Mouse (Mus musculus): ENCODE results near the gene Adgrv1.

Gene Adgrv1

GRCm38 (mm10) chr13:81424002-81424401 lies 209.0 kb downstream of the Adgrv1 start:
- DNase-seq (ENCODE audit: low spot score), result no peak

- DNase-seq (ENCODE audit: low spot score), result no peak
Measured at GRCm38 (mm10) chr13:81407881-81408460, 225.0 kb downstream of the Adgrv1 start.

- no peak for DNase-seq (ENCODE audit: low spot score)
Measured at GRCm38 (mm10) chr13:81402826-81403225, 230.1 kb downstream of the Adgrv1 start.

- DNase-seq (ENCODE audit: low spot score), result no peak
Measured at GRCm38 (mm10) chr13:81402191-81402590, 230.8 kb downstream of the Adgrv1 start.

- no peak for DNase-seq (ENCODE audit: low spot score)
Measured at GRCm38 (mm10) chr13:81401742-81402141, 231.2 kb downstream of the Adgrv1 start.

GRCm38 (mm10) chr13:81385597-81386362 lies 247.2 kb downstream of the Adgrv1 start:
- DNase-seq (ENCODE audit: low spot score), result peak; percentile 14

- no peak for DNase-seq (ENCODE audit: low spot score)
Measured at GRCm38 (mm10) chr13:81381835-81382234, 251.1 kb downstream of the Adgrv1 start.

GRCm38 (mm10) chr13:81370801-81371456 lies 262.0 kb downstream of the Adgrv1 start:
- no peak for DNase-seq (ENCODE audit: low spot score)

GRCm38 (mm10) chr13:81370196-81370595 lies 262.8 kb downstream of the Adgrv1 start:
- no peak for DNase-seq (ENCODE audit: low spot score)

- DNase-seq (ENCODE audit: low spot score), result no peak
Measured at GRCm38 (mm10) chr13:81369564-81369963, 263.4 kb downstream of the Adgrv1 start.

GRCm38 (mm10) chr13:81368987-81369386 lies 264.0 kb downstream of the Adgrv1 start:
- no peak for DNase-seq (ENCODE audit: low spot score)

GRCm38 (mm10) chr13:81367681-81368376 lies 265.1 kb downstream of the Adgrv1 start:
- no peak for DNase-seq (ENCODE audit: low spot score)

GRCm38 (mm10) chr13:81360338-81360737 lies 272.6 kb downstream of the Adgrv1 start:
- DNase-seq (ENCODE audit: low spot score), result no peak

- DNase-seq (ENCODE audit: low spot score), result no peak
Measured at GRCm38 (mm10) chr13:81358766-81359165, 274.2 kb downstream of the Adgrv1 start.

- DNase-seq (ENCODE audit: low spot score), result no peak
Measured at GRCm38 (mm10) chr13:81358365-81358764, 274.6 kb downstream of the Adgrv1 start.

GRCm38 (mm10) chr13:81357215-81357614 lies 275.7 kb downstream of the Adgrv1 start:
- DNase-seq (ENCODE audit: low spot score), result no peak

GRCm38 (mm10) chr13:81354587-81354986 lies 278.4 kb downstream of the Adgrv1 start:
- DNase-seq (ENCODE audit: low spot score), result no peak

GRCm38 (mm10) chr13:81352296-81352695 lies 280.7 kb downstream of the Adgrv1 start:
- peak; percentile 81 for DNase-seq (ENCODE audit: low spot score)

- DNase-seq (ENCODE audit: low spot score), result peak; percentile 59
Measured at GRCm38 (mm10) chr13:81351462-81352155, 281.3 kb downstream of the Adgrv1 start.

GRCm38 (mm10) chr13:81347261-81347980 lies 285.5 kb downstream of the Adgrv1 start:
- no peak for DNase-seq (ENCODE audit: low spot score)

- DNase-seq (ENCODE audit: low spot score), result peak; percentile 3
Measured at GRCm38 (mm10) chr13:81342987-81343596, 289.9 kb downstream of the Adgrv1 start.
